Mouse (Mus musculus) myocyte (in vitro differentiated cells): ENCODE results near the gene Vdr. TPM values are rescaled to one million over a fixed set of nuclear protein-coding genes. Genes with fewer than 3 reads are reported as not detected.
"Not testable (repeated sequence)": the region's sequence is repeated elsewhere in the genome, so short reads cannot be mapped to it uniquely, and the experiment has no call there.

ENCODE experiments used
- H3K27me3 ChIP-seq: one replicate; pipeline ENCODE4 v1.6.1; 2011; ENCODE audit not compliant: control insufficient read depth, insufficient read depth, insufficient read length
- H3K36me3 ChIP-seq: one replicate; pipeline ENCODE4 v1.6.1; 2011; ENCODE audit not compliant: control insufficient read depth, insufficient read depth
- H3K4me2 ChIP-seq: one replicate; pipeline ENCODE4 v1.6.1; 2011; ENCODE audit warnings: low read depth, control low read depth
- H3K4me3 ChIP-seq: one replicate; pipeline ENCODE4 v1.5.1; 2011; ENCODE audit warnings: mild to moderate bottlenecking, control low read depth, moderate library complexity
- H3K79me2 ChIP-seq: one replicate; pipeline ENCODE4 v1.6.1; 2011; ENCODE audit not compliant: control insufficient read depth, insufficient read depth
- H3ac ChIP-seq: one replicate; pipeline ENCODE4 v1.6.1; 2011; ENCODE audit not compliant: control insufficient read depth, insufficient read length
- CEBPB ChIP-seq: IDR thresholded peaks from 2 replicates; pipeline ENCODE4 v1.6.1; 2011; ENCODE audit warnings: mild to moderate bottlenecking, moderate library complexity; ENCODE audit not compliant: poor library complexity, insufficient read depth, severe bottlenecking
- E2F4 ChIP-seq: IDR thresholded peaks from one replicate; pipeline ENCODE4 v1.6.1; 2011; ENCODE audit warnings: mild to moderate bottlenecking, control low read depth, moderate library complexity; ENCODE audit not compliant: insufficient read depth
- MAX ChIP-seq: IDR thresholded peaks from one replicate; pipeline ENCODE4 v1.6.1; 2011; ENCODE audit warnings: low read depth, mild to moderate bottlenecking, control low read depth
- MYOD1 ChIP-seq, 3 experiments: IDR thresholded peaks; one replicate each; pipeline ENCODE4 v1.6.1; 2011; ENCODE audit warnings: control low read depth in 2 of 3, low read depth in 2 of 3, mild to moderate bottlenecking in 2 of 3, moderate library complexity in 1 of 3; ENCODE audit not compliant: insufficient read length in 2 of 3, control insufficient read depth in 1 of 3
- MYOG ChIP-seq, 3 experiments: IDR thresholded peaks; one replicate each; pipeline ENCODE4 v1.6.1; 2011; ENCODE audit warnings: control low read depth in 2 of 3, low read depth in 2 of 3, mild to moderate bottlenecking in 2 of 3; ENCODE audit not compliant: insufficient read length in 2 of 3, control insufficient read depth in 1 of 3, insufficient read depth in 1 of 3
- POLR2A ChIP-seq: IDR thresholded peaks from one replicate; pipeline ENCODE4 v1.6.1; 2011; ENCODE audit warnings: low read depth, mild to moderate bottlenecking, control low read depth, moderate library complexity; ENCODE audit not compliant: insufficient read length
- POLR2AphosphoS2 ChIP-seq: IDR thresholded peaks from one replicate; pipeline ENCODE4 v1.6.1; 2011; ENCODE audit warnings: low read depth, control low read depth; ENCODE audit not compliant: insufficient read length
- REST ChIP-seq: IDR thresholded peaks from one replicate; pipeline ENCODE4 v1.6.1; 2011; ENCODE audit warnings: mild to moderate bottlenecking, control low read depth, moderate library complexity; ENCODE audit not compliant: insufficient read depth, insufficient read length
- SRF ChIP-seq: IDR thresholded peaks from one replicate; pipeline ENCODE4 v1.6.1; 2011; ENCODE audit warnings: low read depth; ENCODE audit not compliant: control insufficient read depth, insufficient read length
- TCF12 ChIP-seq: IDR thresholded peaks from one replicate; pipeline ENCODE4 v1.6.1; 2011; ENCODE audit warnings: mild to moderate bottlenecking, control low read depth; ENCODE audit not compliant: poor library complexity, insufficient read depth, severe bottlenecking
- TCF3 ChIP-seq: IDR thresholded peaks from one replicate; pipeline ENCODE4 v1.6.1; 2011; ENCODE audit warnings: low read depth, control low read depth; ENCODE audit not compliant: insufficient read length
- USF1 ChIP-seq: IDR thresholded peaks from one replicate; pipeline ENCODE4 v1.6.1; 2011; ENCODE audit warnings: low read depth, mild to moderate bottlenecking, control low read depth, moderate library complexity
- polyA plus RNA-seq: library from polyadenylated mRNA; unstranded; fragments of >200 nt; fragmentation: generic; extraction: Trizol; gene quantifications from one replicate; pipeline ENCODE4 v1.2.1, GENCODE M21; 2012; ENCODE audit warnings: missing spikeins

Gene Vdr
- polyA plus RNA-seq, 1 experiment = 9.8 TPM

DNA sequence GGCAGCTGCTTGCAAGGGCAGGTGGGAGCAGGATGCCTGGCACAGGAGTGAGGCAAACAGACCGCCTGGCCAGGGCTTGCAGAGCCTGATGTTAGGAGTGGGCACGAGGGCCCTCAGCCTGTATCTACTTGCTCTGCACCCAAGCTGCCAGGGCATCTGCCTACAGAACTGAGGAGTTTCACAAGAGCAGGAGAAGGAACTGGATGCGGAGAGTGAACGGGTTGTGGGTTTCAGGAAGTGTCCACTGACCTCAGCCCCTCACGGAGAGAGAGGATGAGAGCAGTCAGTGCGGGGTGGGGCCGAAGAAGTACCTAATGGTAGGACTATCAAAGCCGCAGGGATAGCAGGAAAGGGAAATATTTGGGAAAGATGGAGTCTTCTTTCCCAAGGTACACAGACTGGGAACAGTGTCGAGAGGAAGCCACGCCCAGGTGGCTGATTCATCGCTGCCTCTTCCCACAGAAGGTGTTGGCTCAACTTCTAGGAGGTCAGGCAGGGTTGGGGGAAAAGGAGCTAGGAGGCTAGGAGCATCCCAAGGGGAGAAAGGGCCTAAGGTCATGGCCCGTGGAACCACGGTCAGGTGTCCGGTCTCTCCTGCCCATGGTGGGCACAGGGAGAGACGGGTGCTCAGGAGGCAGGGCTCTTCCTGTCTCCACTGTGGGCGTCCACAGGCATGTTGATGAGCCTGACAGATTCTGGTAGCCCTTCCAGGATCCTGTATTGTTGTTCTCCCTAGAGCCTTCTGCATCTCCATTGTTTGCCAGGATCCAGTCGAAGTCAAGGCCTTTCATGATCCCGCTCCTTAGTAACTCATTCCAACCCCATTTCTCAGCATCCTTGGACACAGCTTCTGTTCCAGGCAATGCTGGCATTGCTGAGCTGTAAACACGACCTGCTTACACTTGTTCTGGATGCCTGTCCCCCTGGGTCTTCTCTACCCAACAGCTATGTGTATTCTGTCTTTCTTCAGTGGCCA is 39.1 kb downstream of the Vdr start:
- Histone ChIP-seq H3K4me2 (peak overlapping the region; percentile 39), H3K27me3 (no peaks in the 10 kb centered on the region), H3K36me3 (peaks cover 10% of the 10 kb centered on the region), H3ac (no peak overlapping the region), H3K79me2 (no peaks in the 10 kb centered on the region), H3K4me3 (no peak overlapping the region)
- TF ChIP-seq TCF3 (no peak), MAX (no peak), SRF (no peak), E2F4 (no peak), REST (no peak), USF1 (no peak), TCF12 (no peak), MYOD1 (IDR thresholded peaks at IDR 0.05; ENCODE audit: control insufficient read depth in 1 of 3, insufficient read length in 2 of 3, low read depth in 2 of 3) (no peak), POLR2AphosphoS2 (no peak)

DNA sequence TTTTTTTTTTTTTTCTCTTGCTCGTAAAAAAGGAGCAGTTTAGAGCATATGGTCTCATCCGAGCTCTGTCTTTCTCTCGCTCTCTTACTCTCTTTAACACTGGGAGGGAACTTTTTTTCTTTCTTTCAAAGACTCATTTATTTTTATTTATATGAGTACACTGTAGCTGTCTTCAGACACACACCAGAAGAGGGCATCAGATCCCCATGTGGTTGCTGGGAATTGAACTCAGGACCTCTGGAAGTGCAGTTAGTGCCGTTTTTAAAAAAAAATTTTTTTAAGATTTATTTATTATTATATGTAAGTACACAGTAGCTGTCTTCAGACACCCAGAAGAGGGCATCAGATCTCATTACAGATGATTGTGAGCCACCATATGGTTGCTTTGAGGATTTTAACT is 40.3 kb downstream of the Vdr start:
- H3ac ChIP-seq, H3K4me3 ChIP-seq, H3K27me3 ChIP-seq, H3K79me2 ChIP-seq, H3K4me2 ChIP-seq: not testable (repeated sequence)
- peaks cover 11% of the 10 kb centered on the region for H3K36me3 ChIP-seq

DNA sequence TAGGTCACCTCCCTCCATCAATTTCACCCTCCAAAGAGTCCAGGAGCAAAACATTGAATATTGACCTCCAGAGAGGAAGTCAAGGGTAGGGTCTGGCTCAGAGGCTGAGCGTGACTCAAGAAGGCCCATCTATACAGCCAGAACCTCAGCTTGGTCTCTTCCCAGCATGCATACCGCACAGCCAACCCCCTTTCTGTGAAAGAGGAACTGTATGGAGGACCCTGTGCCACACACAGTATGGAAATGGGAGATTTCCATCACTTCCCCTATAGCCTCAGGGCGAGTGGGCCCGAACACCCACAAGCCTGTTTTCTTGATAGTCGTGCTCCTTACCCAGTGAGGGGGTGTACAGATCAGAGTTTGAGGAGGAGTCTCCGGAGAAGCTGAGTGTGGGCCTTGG is 41.4 kb downstream of the Vdr start:
- TF ChIP-seq USF1 (no peak), E2F4 (no peak), POLR2AphosphoS2 (no peak), CEBPB (no peak), MYOD1 (IDR thresholded peaks at IDR 0.05; ENCODE audit: control insufficient read depth in 1 of 3, insufficient read length in 2 of 3, low read depth in 2 of 3) (no peak), MAX (no peak), TCF3 (no peak), TCF12 (no peak), POLR2A (no peak), REST (no peak), MYOG (IDR thresholded peaks at IDR 0.05; ENCODE audit: control insufficient read depth in 1 of 3, insufficient read depth in 1 of 3, insufficient read length in 2 of 3, low read depth in 2 of 3) (no peak), SRF (no peak)
- Histone ChIP-seq H3K27me3 (no peaks in the 10 kb centered on the region), H3ac (no peak overlapping the region)

DNA sequence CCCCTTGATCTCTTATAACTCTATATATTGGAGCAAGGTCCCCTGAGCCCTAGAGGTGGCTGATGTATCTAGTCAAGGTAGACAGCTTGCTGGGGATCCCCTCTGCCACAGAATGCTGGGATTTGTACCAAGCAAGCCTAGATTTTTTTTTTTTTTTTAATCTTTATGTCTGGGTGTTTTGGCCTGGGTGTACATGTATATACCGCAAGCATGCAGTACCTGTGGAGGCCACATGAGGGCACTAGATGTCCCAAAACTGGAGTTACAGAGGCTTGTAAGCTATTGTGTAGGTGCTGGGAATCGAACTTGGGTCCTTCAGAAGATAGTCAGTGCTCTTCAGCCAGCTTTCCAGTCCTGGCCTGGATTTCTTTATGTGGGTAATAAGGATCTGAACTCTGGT is 44.4 kb downstream of the Vdr start:
- no peak overlapping the region for H3K4me3 ChIP-seq
- H3K36me3 ChIP-seq = peaks cover 11% of the 10 kb centered on the region
- no peaks in the 10 kb centered on the region for H3K27me3 ChIP-seq
- no peak for TF ChIP-seq REST
- TF ChIP-seq CEBPB = no peak
- TF ChIP-seq USF1 = no peak
- H3K79me2 ChIP-seq = no peaks in the 10 kb centered on the region
- H3K4me2 ChIP-seq = no peak overlapping the region
- H3ac ChIP-seq = no peak overlapping the region

More for the DNA sequence above, 41.4 kb downstream of the Vdr start:
- H3K4me3 ChIP-seq = no peak overlapping the region
- no peak overlapping the region for H3K4me2 ChIP-seq
- no peaks in the 10 kb centered on the region for H3K79me2 ChIP-seq
- H3K36me3 ChIP-seq = peaks cover 11% of the 10 kb centered on the region

DNA sequence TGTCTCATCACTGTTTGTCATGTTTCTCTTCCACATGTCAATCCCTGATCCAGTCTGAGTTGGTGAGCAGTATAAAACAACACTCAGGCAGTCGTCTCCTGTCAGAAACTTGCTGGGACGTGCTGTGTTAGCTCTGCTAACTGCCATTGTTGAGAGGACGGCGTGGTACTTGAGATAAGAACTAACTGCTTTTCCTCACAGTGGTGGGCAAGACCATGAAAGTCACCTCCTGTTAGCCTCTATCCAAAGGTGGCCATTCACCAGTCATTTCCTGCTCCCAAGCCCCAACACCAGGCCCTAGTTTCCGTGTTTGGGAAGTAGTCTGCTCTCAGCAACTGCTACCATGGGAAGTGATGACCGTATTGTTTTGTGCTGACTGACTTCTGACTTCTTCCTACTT is 45.3 kb downstream of the Vdr start:
- Histone ChIP-seq H3K4me2 (no peak overlapping the region), H3K79me2 (no peaks in the 10 kb centered on the region), H3K36me3 (peaks cover 11% of the 10 kb centered on the region), H3K27me3 (no peaks in the 10 kb centered on the region), H3K4me3 (no peak overlapping the region), H3ac (no peak overlapping the region)
- TF ChIP-seq MYOG (IDR thresholded peaks at IDR 0.05; ENCODE audit: control insufficient read depth in 1 of 3, insufficient read depth in 1 of 3, insufficient read length in 2 of 3, low read depth in 2 of 3) (no peak), REST (no peak), USF1 (no peak), E2F4 (no peak), TCF3 (no peak), SRF (no peak), CEBPB (no peak), TCF12 (no peak), POLR2A (no peak), POLR2AphosphoS2 (no peak), MYOD1 (IDR thresholded peaks at IDR 0.05; ENCODE audit: control insufficient read depth in 1 of 3, insufficient read length in 2 of 3, low read depth in 2 of 3) (no peak), MAX (no peak)
